Mouse (Mus musculus): ENCODE measurements around the gene Sipa1l1.

GRCm38 (mm10) chr12:82175709-82176108 lies 6.6 kb downstream of the Sipa1l1 start:
- no peak for TF ChIP-seq CTCF (IDR thresholded peaks at IDR 0.05; ENCODE audit: low read depth)
- TF ChIP-seq EP300 (IDR thresholded peaks at IDR 0.05; ENCODE audit: low read depth) = no peak
